27 mouse cellular contexts compared by ENCODE assay signal in genomic region chr2:32256273-32256672, GRCm38 (mm10). TPM values are rescaled to one million over a fixed set of nuclear protein-coding genes. Genes with fewer than 3 reads are reported as not detected.
DNase-seq lines count a peak whose midpoint lies in the region; ATAC-seq lines count a peak whose summit lies in the region.
"Had no signal": no experiment of that assay in that cellular context is flagged by ENCODE, and none has a peak within 500 bp of the region (broad histone marks: within the 10 kb centered on the region; RNA-seq: fewer than 3 reads in every experiment).

No protein-coding gene starts in this region.

- no peaks in the 10 kb centered on the region for H3K9me3 ChIP-seq in liver, embryonic 16.5 days (replicated peaks; ENCODE audit: control insufficient read depth, low read length)
- H3K9me3 ChIP-seq: embryonic facial prominence, embryonic 12.5 days; embryonic facial prominence, embryonic 15.5 days; heart, embryonic 12.5 days; heart, embryonic 15.5 days; hindbrain, embryonic 10.5 days; hindbrain, embryonic 13.5 days; intestine, embryonic 15.5 days had no signal

- H3K4me2 ChIP-seq in liver, embryonic 16.5 days (ENCODE audit: low read depth, low read length): no peak overlapping the region
- H3K4me2 ChIP-seq: embryonic facial prominence, embryonic 12.5 days; embryonic facial prominence, embryonic 15.5 days; heart, embryonic 12.5 days; heart, embryonic 15.5 days; hindbrain, embryonic 13.5 days; intestine, embryonic 15.5 days had no signal

- peaks cover 18% of the 10 kb centered on the region for H3K4me1 ChIP-seq in liver, embryonic 16.5 days (ENCODE audit: control insufficient read depth, low read depth, low read length)

- no peak overlapping the region for H3K4me3 ChIP-seq in liver, embryonic 16.5 days (ENCODE audit: low read depth, low read length)
- H3K4me3 ChIP-seq: embryonic facial prominence, embryonic 12.5 days; embryonic facial prominence, embryonic 15.5 days; heart, embryonic 12.5 days; heart, embryonic 15.5 days; hindbrain, embryonic 10.5 days; hindbrain, embryonic 13.5 days; intestine, embryonic 15.5 days had no signal

- peak overlapping the region; percentile 9; the same call in 1 of the 2 replicates for H3K27ac ChIP-seq in liver, embryonic 16.5 days (ENCODE audit: low read length)
- H3K27ac ChIP-seq: embryonic facial prominence, embryonic 12.5 days; embryonic facial prominence, embryonic 15.5 days; heart, embryonic 15.5 days; hindbrain, embryonic 10.5 days; hindbrain, embryonic 13.5 days; intestine, embryonic 15.5 days had no signal

- no peaks in the 10 kb centered on the region for H3K27me3 ChIP-seq in liver, embryonic 16.5 days (ENCODE audit: control insufficient read depth, insufficient read depth, low read depth, low read length)
- H3K27me3 ChIP-seq: embryonic facial prominence, embryonic 12.5 days; embryonic facial prominence, embryonic 15.5 days; heart, embryonic 12.5 days; heart, embryonic 15.5 days; hindbrain, embryonic 13.5 days; intestine, embryonic 15.5 days had no signal

- peak; percentile 70 for ATAC-seq in liver, embryonic 16.5 days (ENCODE audit: low read depth)
- ATAC-seq: activated CD4-positive, CD25-positive, alpha-beta regulatory T cell, adult 4 months; forebrain, embryonic 14.5 days; forebrain, postnatal 0 days; hindbrain, embryonic 16.5 days; intestine, embryonic 15.5 days had no signal

- peak; percentile 53 for DNase-seq in adrenal gland, postnatal 10 days
- DNase-seq in adrenal gland, adult 2 months: no peak
- peak; percentile 92 for DNase-seq in heart, adult 11 months
- DNase-seq in heart, adult 8-10 months (ENCODE audit: low spot score): no peak
- no peak for DNase-seq in liver
- DNase-seq in cerebellum, postnatal 10 days: no peak
- DNase-seq in right cerebral cortex, postnatal 4 days: no peak
- DNase-seq: adrenal gland, adult 8-10 months; cerebellum, adult 11-12 months; cerebellum, adult 8-10 months; cerebellum, postnatal 14 days; forebrain, postnatal 0 days; gastrocnemius, postnatal 10 days; gastrocnemius, postnatal 36 days; heart, postnatal 10 days; heart, postnatal 36 days had no signal

- 71% methylated on average over 11 of the region's 11 CpGs for WGBS in liver, embryonic 16.5 days (ENCODE audit: insufficient replicate concordance)

- peaks cover 19% of the 10 kb centered on the region for H3K36me3 ChIP-seq in liver, embryonic 16.5 days (ENCODE audit: control insufficient read depth, insufficient read depth)

- H3K9ac ChIP-seq in liver, embryonic 16.5 days (ENCODE audit: low read depth, low read length): no peak overlapping the region
- H3K9ac ChIP-seq: embryonic facial prominence, embryonic 12.5 days; embryonic facial prominence, embryonic 15.5 days; forebrain, postnatal 0 days; heart, embryonic 12.5 days; heart, embryonic 15.5 days; hindbrain, embryonic 13.5 days; intestine, embryonic 15.5 days had no signal

RNA-seq across cellular contexts. Expression of gene Uck1, which starts 3.7 kb away (rescaled TPM):
- 100 to 1,000 TPM; 129 to 184 TPM for total RNA-seq in adrenal gland, postnatal 10 days (2021)
- total RNA-seq in adrenal gland, adult 2 months (2021): 100 to 1,000 TPM; 116 to 148 TPM
- polyA plus RNA-seq in adrenal gland, adult 2 months (2012; rRNA removed): 202 and 249 TPM in 2 replicates
- 10 to 100 TPM; 22.9 to 24.5 (median 23.3) TPM for total RNA-seq in heart, adult 8-10 months (2022)
- polyA plus RNA-seq in liver, embryonic 16.5 days (2015; fragmentation: Nextera tagmentation; extraction: Ambion mirVana): 27.9 and 28.5 TPM in 2 replicates

RNA-seq across cellular contexts. Expression of gene Pomt1, which starts 19.9 kb away (rescaled TPM):
- 10 to 100 TPM; 29.9 to 49.3 TPM for total RNA-seq in adrenal gland, postnatal 10 days (2021)
- total RNA-seq in adrenal gland, adult 2 months (2021): 10 to 100 TPM; 32.5 to 40.4 TPM
- 42.8 and 49.6 TPM in 2 replicates for polyA plus RNA-seq in adrenal gland, adult 2 months (2012; rRNA removed)
- total RNA-seq in heart, adult 8-10 months (2022): 10 to 100 TPM; 12.5 to 15.0 (median 14.0) TPM
- polyA plus RNA-seq in liver, embryonic 16.5 days (2015; fragmentation: Nextera tagmentation; extraction: Ambion mirVana): 12.1 and 13.2 TPM in 2 replicates

RNA-seq across cellular contexts. Expression of gene Golga2, which starts 30.9 kb away (rescaled TPM):
- 10 to 100 TPM; 62.1 to 77.3 TPM for total RNA-seq in adrenal gland, postnatal 10 days (2021)
- 10 to 100 TPM; 81.1 to 82.9 TPM for total RNA-seq in adrenal gland, adult 2 months (2021)
- 25.8 and 31.5 TPM in 2 replicates for polyA plus RNA-seq in adrenal gland, adult 2 months (2012; rRNA removed)
- 10 to 100 TPM; 75.1 to 88.9 (median 80.2) TPM for total RNA-seq in heart, adult 8-10 months (2022)
- 9.5 and 10.0 TPM in 2 replicates for polyA plus RNA-seq in liver, embryonic 16.5 days (2015; fragmentation: Nextera tagmentation; extraction: Ambion mirVana)

RNA-seq across cellular contexts. Expression of gene Swi5, which starts 31.6 kb away (rescaled TPM):
- 100 to 1,000 TPM; 248 to 255 TPM for total RNA-seq in adrenal gland, postnatal 10 days (2021)
- total RNA-seq in adrenal gland, adult 2 months (2021): 100 to 1,000 TPM; 324 to 358 TPM
- polyA plus RNA-seq in adrenal gland, adult 2 months (2012; rRNA removed): 317 and 318 TPM in 2 replicates
- total RNA-seq in heart, adult 8-10 months (2022): 100 to 1,000 TPM; 221 to 257 (median 231) TPM
- 134 and 157 TPM in 2 replicates for polyA plus RNA-seq in liver, embryonic 16.5 days (2015; fragmentation: Nextera tagmentation; extraction: Ambion mirVana)

Comparison
In these comparisons a context has a peak if more than half of its experiments do, and no peak if none do; other contexts are left out.
1. DNase-seq: peak in adrenal gland, postnatal 10 days (single experiment) and heart, adult 11 months (single experiment); none in adrenal gland, adult 2 months (single experiment), heart, adult 8-10 months (single experiment), liver (single experiment), cerebellum, postnatal 10 days (0 of 2) and right cerebral cortex, postnatal 4 days (single experiment).
2. RNA of gene Uck1, which starts 3.7 kb away (total RNA-seq): 129 to 184 TPM in adrenal gland, postnatal 10 days and 116 to 148 TPM in adrenal gland, adult 2 months; 22.9 to 24.5 TPM in heart, adult 8-10 months; every median in the first group is over 4 times any median in the second.